Mouse (Mus musculus) small intestine, adult 2 months (tissue): ENCODE data around the gene Uba3.

Experiments
- CTCF ChIP-seq: fragments of 200-500 bp; IDR thresholded peaks from 2 replicates; pipeline ENCODE4 v1.5.1; 2012; ENCODE audit warnings: low read depth, mild to moderate bottlenecking, control low read depth, inconsistent platforms, low read length, moderate library complexity, mixed read lengths; ENCODE audit not compliant: insufficient replicate concordance, insufficient read length; ENCODE audit errors: extremely low read depth
- POLR2A ChIP-seq: fragments of 200-500 bp; IDR thresholded peaks from 2 replicates; pipeline ENCODE4 v1.6.1; 2012; ENCODE audit warnings: low read depth, mild to moderate bottlenecking, control low read depth, inconsistent platforms, low read length, moderate library complexity

DNA sequence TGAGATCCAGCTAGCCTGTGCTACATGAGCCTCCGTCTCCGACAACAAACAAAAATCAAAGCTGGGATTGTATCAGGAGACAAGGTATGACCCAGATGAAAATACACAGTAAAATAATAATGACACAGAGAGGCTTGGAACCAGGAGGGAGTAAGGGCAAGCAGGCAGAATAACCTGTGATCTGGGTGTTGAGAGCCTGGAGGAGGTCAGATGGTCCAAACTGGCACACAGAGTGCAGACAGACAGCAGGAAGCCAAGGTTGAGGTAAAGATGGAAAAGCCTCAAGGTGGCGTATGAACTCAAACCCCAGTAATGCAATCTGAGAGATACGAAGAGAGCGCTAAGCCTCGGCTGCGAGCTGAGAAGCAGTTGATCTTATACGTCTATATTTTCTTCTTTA lies 19.1 kb upstream of the Uba3 start:
- TF ChIP-seq CTCF = no peak
- TF ChIP-seq POLR2A = no peak
